Mouse (Mus musculus) kidney, adult 2 months (tissue): ENCODE data around the gene Wdr83os.

ENCODE experiments used
- CTCF ChIP-seq: fragments of 200-500 bp; conservative IDR thresholded peaks from 2 replicates; pipeline ENCODE4 v1.5.1; 2011; ENCODE audit warnings: low read depth, mild to moderate bottlenecking, control low read depth, low read length, moderate library complexity, mixed read lengths; ENCODE audit not compliant: insufficient read depth, insufficient read length
- POLR2A ChIP-seq: fragments of 200-500 bp; IDR thresholded peaks from one replicate; pipeline ENCODE4 v1.6.1; 2011; ENCODE audit warnings: low read depth, low read length, control low read depth

DNA sequence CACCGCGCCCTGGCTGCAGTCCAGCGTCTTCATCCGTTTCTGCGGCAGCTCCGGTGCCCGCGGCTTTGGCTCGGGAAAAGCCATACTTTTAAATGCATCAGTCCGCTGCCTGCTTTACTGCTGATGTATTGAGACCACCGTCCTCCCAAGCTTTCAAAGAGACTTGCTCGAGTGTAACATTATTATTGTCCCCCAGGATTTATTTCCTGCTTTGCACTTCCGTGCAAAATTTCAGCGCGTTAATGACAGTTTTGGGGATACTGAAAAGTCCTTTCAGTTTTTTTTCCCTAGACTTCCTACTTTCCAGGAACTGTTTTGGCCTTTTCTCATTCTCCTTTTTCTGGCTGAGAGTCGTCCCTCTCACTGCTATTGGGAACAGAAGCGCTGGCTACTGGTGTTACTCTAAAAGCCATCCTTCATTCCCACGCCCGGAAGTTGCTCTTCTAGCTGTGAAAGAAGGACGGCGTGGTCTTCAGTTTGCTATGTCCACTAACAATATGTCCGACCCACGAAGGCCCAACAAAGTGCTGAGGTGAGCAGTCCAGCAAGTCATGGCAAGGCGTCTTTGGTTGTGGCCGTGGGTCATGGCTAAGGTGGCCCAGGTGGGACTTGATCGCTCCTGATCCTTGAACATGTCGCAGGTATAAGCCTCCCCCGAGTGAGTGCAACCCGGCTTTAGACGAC lies at the start of gene Wdr83os:
- no peak for TF ChIP-seq POLR2A
- TF ChIP-seq CTCF, result no peak
